Mouse (Mus musculus) MEL (cell line): ENCODE data around the gene Cttn.

ENCODE experiments used
- CTCF ChIP-seq, 3 experiments: IDR thresholded peaks in 2 of 3; conservative IDR thresholded peaks in 1 of 3; 2 replicates each; pipeline ENCODE4 v1.5.1; 2011 to 2012; ENCODE audit warnings: low read length in 3 of 3, low read depth in 2 of 3, mild to moderate bottlenecking in 2 of 3, improper control_type of control experiment in 1 of 3, inconsistent platforms in 1 of 3, mixed read lengths in 1 of 3, moderate library complexity in 1 of 3; ENCODE audit not compliant: control insufficient read depth in 1 of 3, insufficient read depth in 1 of 3, poor library complexity in 1 of 3, severe bottlenecking in 1 of 3
- HCFC1 ChIP-seq: IDR thresholded peaks from 2 replicates; pipeline ENCODE4 v1.6.1; 2012; ENCODE audit warnings: low read depth, mild to moderate bottlenecking, inconsistent platforms, low read length, improper control_type of control experiment, moderate library complexity
- POLR2A ChIP-seq, 2 experiments: IDR thresholded peaks; 2 replicates each; pipeline ENCODE4 v1.6.1; 2011 to 2012; ENCODE audit warnings: low read length in 2 of 2, mild to moderate bottlenecking in 2 of 2, control low read depth in 1 of 2, improper control_type of control experiment in 1 of 2, low read depth in 1 of 2, moderate library complexity in 1 of 2; ENCODE audit not compliant: control insufficient read depth in 1 of 2, insufficient read depth in 1 of 2, poor library complexity in 1 of 2
- POLR2AphosphoS2 ChIP-seq: IDR thresholded peaks from 2 replicates; pipeline ENCODE4 v1.6.1; 2011; ENCODE audit warnings: low read length, improper control_type of control experiment

DNA sequence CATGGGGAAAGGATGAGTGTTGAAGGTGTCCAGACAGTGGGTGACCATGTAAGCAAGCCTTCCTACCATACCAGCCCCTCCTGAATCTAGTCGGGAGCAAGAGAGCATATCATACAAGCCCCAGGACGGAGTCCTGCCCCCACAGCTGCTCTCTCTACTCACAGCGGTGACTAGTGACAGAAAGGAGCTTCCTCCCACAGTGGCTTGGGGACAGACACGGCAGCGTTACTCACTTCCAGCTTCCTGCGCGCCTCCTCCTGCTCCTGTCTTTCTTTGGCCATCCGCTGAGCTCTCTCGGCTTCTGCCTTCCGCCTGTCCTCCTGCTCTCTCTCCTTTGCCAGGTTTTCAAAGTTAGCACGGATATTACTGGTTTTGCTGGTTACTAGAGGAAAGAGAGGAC is 29.3 kb downstream of the Cttn start:
- TF ChIP-seq HCFC1 (no peak), CTCF (IDR thresholded peaks at IDR 0.05 in 2 of 3, conservative IDR thresholded peaks at IDR 0.05 in 1 of 3; ENCODE audit: control insufficient read depth in 1 of 3, insufficient read depth in 1 of 3, low read depth in 2 of 3, low read length in 3 of 3, poor library complexity in 1 of 3, severe bottlenecking in 1 of 3) (no peak), POLR2A (IDR thresholded peaks at IDR 0.05; ENCODE audit: control insufficient read depth in 1 of 2, insufficient read depth in 1 of 2, low read depth in 1 of 2, low read length in 2 of 2, poor library complexity in 1 of 2) (no peak), POLR2AphosphoS2 (no peak)
